In genomic region chr7:28339213-28339917, GRCm38 (mm10) we compare ENCODE assay signal across 8 mouse cellular contexts. TPM values are rescaled to one million over a fixed set of nuclear protein-coding genes. Genes with fewer than 3 reads are reported as not detected.
A peak's percentile ranks its signal among the peaks of the same experiment; 100 is the strongest.
DNase-seq lines count a peak whose midpoint lies in the region; ATAC-seq and TF ChIP-seq lines count a peak whose summit lies in the region.

No protein-coding gene starts in this region.

- no peak for TF ChIP-seq POLR2A in olfactory bulb, adult 2 months (IDR thresholded peaks at IDR 0.05; ENCODE audit: insufficient read depth, low read depth, low read length)

- no peak overlapping the region for H3ac ChIP-seq in C2C12 (ENCODE audit: control insufficient read depth, insufficient read length, low read depth)

- H3K79me2 ChIP-seq in C2C12 (ENCODE audit: control insufficient read depth, insufficient read depth): peaks cover 43% of the 10 kb centered on the region

- H3K79me3 ChIP-seq in C2C12 (ENCODE audit: low read depth): peaks cover 38% of the 10 kb centered on the region

- no peak for TF ChIP-seq CTCF in C2C12 (IDR thresholded peaks at IDR 0.05; ENCODE audit: control insufficient read depth, insufficient read depth, insufficient read length)
- TF ChIP-seq CTCF in lung, embryonic 14.5 days (IDR thresholded peaks at IDR 0.05; ENCODE audit: low read depth): peak; percentile 35
- no peak for TF ChIP-seq CTCF in olfactory bulb, adult 2 months (IDR thresholded peaks at IDR 0.05; ENCODE audit: insufficient read depth, low read depth, low read length)

- 77% methylated on average over 19 of the region's 19 CpGs for WGBS in lung, embryonic 14.5 days
- WGBS in olfactory bulb, adult 2 months: 61% methylated on average over 19 of the region's 19 CpGs

- H3K4me1 ChIP-seq in lung, embryonic 14.5 days (ENCODE audit: insufficient read depth): no peaks in the 10 kb centered on the region
- peaks cover 3% of the 10 kb centered on the region; the same call in 1 of the 2 replicates for H3K4me1 ChIP-seq in olfactory bulb, adult 2 months (ENCODE audit: control insufficient read depth, insufficient read depth, low read length)

- ATAC-seq in lung, embryonic 14.5 days (ENCODE audit: insufficient read depth): peak; percentile 20

- H3K9ac ChIP-seq in lung, embryonic 14.5 days: peak overlapping the region; percentile 92

- H3K27me3 ChIP-seq in C2C12 (ENCODE audit: control insufficient read depth, insufficient read depth, insufficient read length): no peaks in the 10 kb centered on the region
- no peaks in the 10 kb centered on the region for H3K27me3 ChIP-seq in lung, embryonic 14.5 days (ENCODE audit: insufficient read depth, low read length)

- H3K9me3 ChIP-seq in lung, embryonic 14.5 days (ENCODE audit: low read depth, low read length): no peaks in the 10 kb centered on the region

- H3K36me3 ChIP-seq in C2C12 (ENCODE audit: control insufficient read depth, insufficient read depth): peaks cover 15% of the 10 kb centered on the region
- peaks cover 9% of the 10 kb centered on the region for H3K36me3 ChIP-seq in lung, embryonic 14.5 days (ENCODE audit: insufficient read depth)

- peak; percentile 54 for DNase-seq in WW6 (ENCODE audit: low read depth, low spot score)
- peak; percentile 65 for DNase-seq in embryo, embryonic 10.5 days (ENCODE audit: low spot score)
- DNase-seq in heart, adult 18-20 months: peak; percentile 77 to 79
- peak; percentile 64 for DNase-seq in kidney, adult 18-20 months
- peak; percentile 63 for DNase-seq in lung, embryonic 14.5 days
- DNase-seq in right cerebral cortex, postnatal 25 days: no peak

- H3K4me3 ChIP-seq in C2C12 (ENCODE audit: insufficient read depth, poor library complexity, severe bottlenecking): peak overlapping the region; percentile 92
- peak overlapping the region; percentile 80 for H3K4me3 ChIP-seq in lung, embryonic 14.5 days (ENCODE audit: low read depth, low read length)
- H3K4me3 ChIP-seq in olfactory bulb, adult 2 months (ENCODE audit: insufficient read depth, low read depth, low read length): no peak overlapping the region

- peak overlapping the region; percentile 93 for H3K4me2 ChIP-seq in lung, embryonic 14.5 days

- peak overlapping the region; percentile 89 for H3K27ac ChIP-seq in lung, embryonic 14.5 days (ENCODE audit: low read depth)
- H3K27ac ChIP-seq in olfactory bulb, adult 2 months (ENCODE audit: insufficient read depth, low read depth, low read length): peak overlapping the region; percentile 77

TF ChIP-seq in C2C12, 6 proteins besides CTCF, POLR2A, EP300 and RAD21:
- TF ChIP-seq CEBPB (IDR thresholded peaks at IDR 0.05; ENCODE audit: low read depth) (no peak), FOSL1 (IDR thresholded peaks at IDR 0.05; ENCODE audit: insufficient read depth, low read length, poor library complexity, severe bottlenecking) (no peak)

RNA-seq across cellular contexts. Expression of gene Supt5, which starts 0.8 kb away (rescaled TPM):
- 82.4 TPM for polyA plus RNA-seq in C2C12 (2012; fragmentation: generic; extraction: Trizol)
- 10 to 100 TPM; 53.4 to 60.9 TPM for total RNA-seq in heart, adult 18-20 months (2021)
- 73.5 and 77.5 TPM in 2 replicates for polyA plus RNA-seq in lung, embryonic 14.5 days (2014; fragmentation: Nextera tagmentation; extraction: Ambion mirVana)
- polyA plus RNA-seq in olfactory bulb, adult 2 months (2012; ENCODE audit: insufficient read depth, insufficient read length, low replicate concordance, missing spikeins): not detected in 2 replicates

RNA-seq across cellular contexts. Expression of gene Rps16, which starts 11.1 kb away (rescaled TPM):
- polyA plus RNA-seq in C2C12 (2012; fragmentation: generic; extraction: Trizol): 6,019 TPM
- 100 to 1,000 TPM; 517 to 602 TPM for total RNA-seq in heart, adult 18-20 months (2021)
- 1,310 and 1,324 TPM in 2 replicates for polyA plus RNA-seq in lung, embryonic 14.5 days (2014; fragmentation: Nextera tagmentation; extraction: Ambion mirVana)
- 767 TPM in 1 of 2 replicates, not detected in the other for polyA plus RNA-seq in olfactory bulb, adult 2 months (2012; ENCODE audit: insufficient read depth, insufficient read length, low replicate concordance, missing spikeins)

RNA-seq across cellular contexts. Expression of gene Timm50, which starts 27.5 kb away (rescaled TPM):
- 130 TPM for polyA plus RNA-seq in C2C12 (2012; fragmentation: generic; extraction: Trizol)
- 10 to 100 TPM; 66.3 to 66.6 TPM for total RNA-seq in heart, adult 18-20 months (2021)
- polyA plus RNA-seq in lung, embryonic 14.5 days (2014; fragmentation: Nextera tagmentation; extraction: Ambion mirVana): 162 and 174 TPM in 2 replicates
- not detected in 2 replicates for polyA plus RNA-seq in olfactory bulb, adult 2 months (2012; ENCODE audit: insufficient read depth, insufficient read length, low replicate concordance, missing spikeins)

RNA-seq across cellular contexts. Expression of gene Plekhg2, which starts 33.0 kb away (rescaled TPM):
- 29.0 TPM for polyA plus RNA-seq in C2C12 (2012; fragmentation: generic; extraction: Trizol)
- 10 to 100 TPM; 11.3 to 13.4 TPM for total RNA-seq in heart, adult 18-20 months (2021)
- polyA plus RNA-seq in lung, embryonic 14.5 days (2014; fragmentation: Nextera tagmentation; extraction: Ambion mirVana): 74.1 and 75.1 TPM in 2 replicates
- not detected in 2 replicates for polyA plus RNA-seq in olfactory bulb, adult 2 months (2012; ENCODE audit: insufficient read depth, insufficient read length, low replicate concordance, missing spikeins)

RNA-seq across cellular contexts. Expression of gene Dll3, which starts 37.3 kb away (rescaled TPM):
- polyA plus RNA-seq in C2C12 (2012; fragmentation: generic; extraction: Trizol): 0.06 TPM
- total RNA-seq in heart, adult 18-20 months (2021): not detected
- 0.43 and 0.66 TPM in 2 replicates for polyA plus RNA-seq in lung, embryonic 14.5 days (2014; fragmentation: Nextera tagmentation; extraction: Ambion mirVana)
- polyA plus RNA-seq in olfactory bulb, adult 2 months (2012; ENCODE audit: insufficient read depth, insufficient read length, low replicate concordance, missing spikeins): not detected in 2 replicates

Comparison
In these comparisons a context has a peak if more than half of its experiments do, and no peak if none do; other contexts are left out.
1. RNA of gene Timm50, which starts 27.5 kb away (polyA plus RNA-seq): 162 to 174 TPM in lung, embryonic 14.5 days and 130 TPM in C2C12 (single experiment); not detected in olfactory bulb, adult 2 months; every median in the first group is over 100 times any median in the second.